Mouse (Mus musculus): Measurements from ENCODE around the gene Mical3. TPM values are rescaled to one million over a fixed set of nuclear protein-coding genes. Genes with fewer than 3 reads are reported as not detected.

The Mical3 gene
- polyA plus RNA-seq, 1 experiment from 2014 or later = 11.8 TPM

- DNase-seq (ENCODE audit: low spot score, missing footprints) (no peak), ATAC-seq (ENCODE audit: low FRiP score) (no peak)
- Histone ChIP-seq H3K4me3 (ENCODE audit: low read depth, low read length) (no peak overlapping the region), H3K4me2 (no peak overlapping the region), H3K36me3 (ENCODE audit: control insufficient read depth, insufficient read depth, low read length) (no peaks in the 10 kb centered on the region), H3K27me3 (ENCODE audit: control insufficient read depth, insufficient read depth, low read length) (no peaks in the 10 kb centered on the region), H3K4me1 (ENCODE audit: control insufficient read depth, insufficient read depth, low read length) (no peaks in the 10 kb centered on the region), H3K9me3 (ENCODE audit: control insufficient read depth, low read length) (no peaks in the 10 kb centered on the region), H3K9ac (ENCODE audit: low read length) (no peak overlapping the region), H3K27ac (ENCODE audit: low read depth, low read length) (no peak overlapping the region)
- 87% methylated on average over 11 of the region's 11 CpGs for WGBS
Measured at GRCm38 (mm10) chr6:121014339-121014738, 116.5 kb downstream of the Mical3 start.

- H3K4me3 ChIP-seq (ENCODE audit: low read depth, low read length) = no peak overlapping the region
- H3K36me3 ChIP-seq (ENCODE audit: control insufficient read depth, insufficient read depth, low read length) = no peaks in the 10 kb centered on the region
- DNase-seq (ENCODE audit: low spot score, missing footprints) = no peak
- H3K9ac ChIP-seq (ENCODE audit: low read length) = no peak overlapping the region
- ATAC-seq (ENCODE audit: low FRiP score) = no peak; the same call in 1 of the 2 replicates
- no peaks in the 10 kb centered on the region for H3K27me3 ChIP-seq (ENCODE audit: control insufficient read depth, insufficient read depth, low read length)
- H3K4me1 ChIP-seq (ENCODE audit: control insufficient read depth, insufficient read depth, low read length) = no peaks in the 10 kb centered on the region
- 49% methylated on average over 9 of the region's 9 CpGs for WGBS
- H3K9me3 ChIP-seq (ENCODE audit: control insufficient read depth, low read length) = no peaks in the 10 kb centered on the region
- H3K27ac ChIP-seq (ENCODE audit: low read depth, low read length) = no peak overlapping the region
- H3K4me2 ChIP-seq = no peak overlapping the region
Measured at GRCm38 (mm10) chr6:121013750-121014149, 117.0 kb downstream of the Mical3 start.

- H3K9ac ChIP-seq (ENCODE audit: low read length) = no peak overlapping the region
- no peak for DNase-seq (ENCODE audit: low spot score, missing footprints)
- H3K36me3 ChIP-seq (ENCODE audit: control insufficient read depth, insufficient read depth, low read length) = no peaks in the 10 kb centered on the region
- 91% methylated on average over 11 of the region's 11 CpGs for WGBS
- no peaks in the 10 kb centered on the region for H3K27me3 ChIP-seq (ENCODE audit: control insufficient read depth, insufficient read depth, low read length)
- H3K9me3 ChIP-seq (ENCODE audit: control insufficient read depth, low read length) = no peaks in the 10 kb centered on the region
- ATAC-seq (ENCODE audit: low FRiP score) = no peak
- no peak overlapping the region for H3K4me3 ChIP-seq (ENCODE audit: low read depth, low read length)
- no peak overlapping the region for H3K27ac ChIP-seq (ENCODE audit: low read depth, low read length)
- H3K4me1 ChIP-seq (ENCODE audit: control insufficient read depth, insufficient read depth, low read length) = no peaks in the 10 kb centered on the region
- no peak overlapping the region for H3K4me2 ChIP-seq
Measured at GRCm38 (mm10) chr6:121011709-121012108, 119.1 kb downstream of the Mical3 start.

- H3K36me3 ChIP-seq (ENCODE audit: control insufficient read depth, insufficient read depth, low read length) = no peaks in the 10 kb centered on the region
- H3K9ac ChIP-seq (ENCODE audit: low read length) = no peak overlapping the region
- H3K27me3 ChIP-seq (ENCODE audit: control insufficient read depth, insufficient read depth, low read length) = no peaks in the 10 kb centered on the region
- ATAC-seq (ENCODE audit: low FRiP score) (no peak), DNase-seq (ENCODE audit: low spot score, missing footprints) (no peak)
- H3K4me3 ChIP-seq (ENCODE audit: low read depth, low read length) = no peak overlapping the region
- H3K27ac ChIP-seq (ENCODE audit: low read depth, low read length) = no peak overlapping the region
- H3K9me3 ChIP-seq (ENCODE audit: control insufficient read depth, low read length) = no peaks in the 10 kb centered on the region
- H3K4me1 ChIP-seq (ENCODE audit: control insufficient read depth, insufficient read depth, low read length) = no peaks in the 10 kb centered on the region
- WGBS = 92% methylated on average over 8 of the region's 8 CpGs
- no peak overlapping the region for H3K4me2 ChIP-seq
Measured at GRCm38 (mm10) chr6:121009651-121010050, 121.1 kb downstream of the Mical3 start.

- Histone ChIP-seq H3K4me3 (ENCODE audit: low read depth, low read length) (no peak overlapping the region), H3K27ac (ENCODE audit: low read depth, low read length) (no peak overlapping the region), H3K4me1 (ENCODE audit: control insufficient read depth, insufficient read depth, low read length) (no peaks in the 10 kb centered on the region), H3K4me2 (no peak overlapping the region), H3K36me3 (ENCODE audit: control insufficient read depth, insufficient read depth, low read length) (0 out of 2 replicates have a peak, but pooled peaks cover 2% of the 10 kb centered on the region), H3K27me3 (ENCODE audit: control insufficient read depth, insufficient read depth, low read length) (no peaks in the 10 kb centered on the region), H3K9ac (ENCODE audit: low read length) (no peak overlapping the region), H3K9me3 (ENCODE audit: control insufficient read depth, low read length) (no peaks in the 10 kb centered on the region)
- ATAC-seq (ENCODE audit: low FRiP score) = no peak
- no peak for DNase-seq (ENCODE audit: low spot score, missing footprints)
- 78% methylated on average over 4 of the region's 4 CpGs for WGBS
Measured at GRCm38 (mm10) chr6:121004959-121005358, 125.8 kb downstream of the Mical3 start.

- no peaks in the 10 kb centered on the region for H3K4me1 ChIP-seq (ENCODE audit: control insufficient read depth, insufficient read depth, low read length)
- DNase-seq (ENCODE audit: low spot score, missing footprints) = no peak
- H3K27ac ChIP-seq (ENCODE audit: low read depth, low read length) = no peak overlapping the region
- H3K4me3 ChIP-seq (ENCODE audit: low read depth, low read length) = no peak overlapping the region
- no peak overlapping the region for H3K4me2 ChIP-seq
- no peak overlapping the region for H3K9ac ChIP-seq (ENCODE audit: low read length)
- ATAC-seq (ENCODE audit: low FRiP score) = no peak
- WGBS = 75% methylated on average over 3 of the region's 3 CpGs
- H3K27me3 ChIP-seq (ENCODE audit: control insufficient read depth, insufficient read depth, low read length) = no peaks in the 10 kb centered on the region
- H3K9me3 ChIP-seq (ENCODE audit: control insufficient read depth, low read length) = no peaks in the 10 kb centered on the region
- H3K36me3 ChIP-seq (ENCODE audit: control insufficient read depth, insufficient read depth, low read length) = 0 out of 2 replicates have a peak, but pooled peaks cover 2% of the 10 kb centered on the region
Measured at GRCm38 (mm10) chr6:121002952-121003351, 127.8 kb downstream of the Mical3 start.

GRCm38 (mm10) chr6:120999860-121000526, 130.8 kb downstream of the Mical3 start:
- no peak overlapping the region for H3K4me3 ChIP-seq (ENCODE audit: low read depth, low read length)
- H3K9me3 ChIP-seq (ENCODE audit: control insufficient read depth, low read length) = no peaks in the 10 kb centered on the region
- DNase-seq (ENCODE audit: low spot score, missing footprints) (no peak), ATAC-seq (ENCODE audit: low FRiP score) (no peak)
- no peak overlapping the region for H3K4me2 ChIP-seq
- no peak overlapping the region for H3K9ac ChIP-seq (ENCODE audit: low read length)
- H3K27me3 ChIP-seq (ENCODE audit: control insufficient read depth, insufficient read depth, low read length) = no peaks in the 10 kb centered on the region
- H3K36me3 ChIP-seq (ENCODE audit: control insufficient read depth, insufficient read depth, low read length) = 0 out of 2 replicates have a peak, but pooled peaks cover 2% of the 10 kb centered on the region
- no peaks in the 10 kb centered on the region for H3K4me1 ChIP-seq (ENCODE audit: control insufficient read depth, insufficient read depth, low read length)
- WGBS = 91% methylated on average over 8 of the region's 8 CpGs
- H3K27ac ChIP-seq (ENCODE audit: low read depth, low read length) = no peak overlapping the region

GRCm38 (mm10) chr6:120999087-120999486, 131.7 kb downstream of the Mical3 start:
- Histone ChIP-seq H3K9me3 (ENCODE audit: control insufficient read depth, low read length) (no peaks in the 10 kb centered on the region), H3K4me3 (ENCODE audit: low read depth, low read length) (no peak overlapping the region), H3K27me3 (ENCODE audit: control insufficient read depth, insufficient read depth, low read length) (no peaks in the 10 kb centered on the region), H3K9ac (ENCODE audit: low read length) (no peak overlapping the region), H3K27ac (ENCODE audit: low read depth, low read length) (no peak overlapping the region), H3K36me3 (ENCODE audit: control insufficient read depth, insufficient read depth, low read length) (0 out of 2 replicates have a peak, but pooled peaks cover 2% of the 10 kb centered on the region), H3K4me1 (ENCODE audit: control insufficient read depth, insufficient read depth, low read length) (no peaks in the 10 kb centered on the region), H3K4me2 (no peak overlapping the region)
- DNase-seq (ENCODE audit: low spot score, missing footprints) = no peak
- 81% methylated on average over 5 of the region's 5 CpGs for WGBS
- no peak for ATAC-seq (ENCODE audit: low FRiP score)

- H3K4me3 ChIP-seq (ENCODE audit: low read depth, low read length) = no peak overlapping the region
- no peak overlapping the region for H3K4me2 ChIP-seq
- DNase-seq (ENCODE audit: low spot score, missing footprints) (no peak), ATAC-seq (ENCODE audit: low FRiP score) (no peak)
- H3K36me3 ChIP-seq (ENCODE audit: control insufficient read depth, insufficient read depth, low read length) = 0 out of 2 replicates have a peak, but pooled peaks cover 2% of the 10 kb centered on the region
- no peaks in the 10 kb centered on the region for H3K4me1 ChIP-seq (ENCODE audit: control insufficient read depth, insufficient read depth, low read length)
- no peak overlapping the region for H3K9ac ChIP-seq (ENCODE audit: low read length)
- no peaks in the 10 kb centered on the region for H3K9me3 ChIP-seq (ENCODE audit: control insufficient read depth, low read length)
- WGBS = 83% methylated on average over 6 of the region's 6 CpGs
- H3K27me3 ChIP-seq (ENCODE audit: control insufficient read depth, insufficient read depth, low read length) = no peaks in the 10 kb centered on the region
- H3K27ac ChIP-seq (ENCODE audit: low read depth, low read length) = no peak overlapping the region
Measured at GRCm38 (mm10) chr6:120996607-120997006, 134.2 kb downstream of the Mical3 start.

All from midbrain, embryonic 11.5 days (tissue).